Mouse (Mus musculus): ENCODE results near the gene Ctdsp2. TPM values are rescaled to one million over a fixed set of nuclear protein-coding genes. Genes with fewer than 3 reads are reported as not detected.

Gene Ctdsp2
- total RNA-seq, 2 experiments from 2014 or later = 90.6 to 98.7 TPM

DNA sequence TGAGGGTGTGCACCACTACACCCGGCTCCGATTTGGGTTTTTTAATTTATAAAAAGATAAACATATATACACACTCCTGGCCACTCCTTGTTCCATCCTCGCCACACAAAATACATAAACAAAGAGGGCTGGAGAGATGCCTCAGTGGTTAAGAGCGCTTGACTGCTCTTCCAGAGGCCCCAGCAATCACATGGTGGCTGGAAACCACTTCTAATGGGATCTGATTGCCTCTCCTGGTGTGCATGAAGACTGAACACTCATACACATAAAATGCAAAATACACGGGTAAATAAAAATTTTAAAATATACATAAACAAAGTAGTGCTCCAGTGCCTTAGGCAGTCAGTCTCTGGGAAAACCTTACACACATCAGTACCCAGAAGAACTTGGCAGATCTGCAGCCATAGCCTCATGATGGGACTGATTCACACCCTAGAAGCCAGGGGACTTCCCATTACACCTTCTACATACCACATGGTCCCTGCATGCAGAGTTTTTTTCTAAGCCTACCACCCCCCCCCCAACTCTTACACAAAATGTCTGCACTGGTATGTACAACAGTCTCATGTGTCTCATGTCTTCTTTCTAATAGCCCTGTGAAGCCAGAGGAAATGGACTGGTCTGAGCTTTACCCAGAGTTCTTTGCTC is 64.1 kb downstream of the Ctdsp2 start:
- DNase-seq = no peak

DNA sequence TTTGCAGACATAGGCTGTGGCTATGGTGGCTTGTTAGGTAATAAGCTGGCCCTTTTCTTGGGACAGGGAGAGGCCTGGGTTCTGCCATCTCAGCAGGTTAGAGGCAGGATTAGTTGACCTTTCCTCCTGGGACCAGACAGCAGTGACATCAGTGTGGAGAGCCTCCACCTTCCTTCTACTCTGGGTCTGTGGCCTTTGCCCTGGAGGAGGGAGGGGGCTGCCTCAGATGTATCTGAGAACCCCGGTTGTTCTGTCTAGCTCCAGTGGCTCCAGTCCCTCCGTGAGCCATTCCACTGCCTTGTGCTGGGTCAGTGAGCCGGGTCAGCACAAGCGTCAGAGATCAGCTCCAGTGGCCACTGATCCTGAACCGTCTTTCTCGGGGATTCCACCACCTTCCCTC is 64.7 kb downstream of the Ctdsp2 start:
- no peak for DNase-seq

DNA sequence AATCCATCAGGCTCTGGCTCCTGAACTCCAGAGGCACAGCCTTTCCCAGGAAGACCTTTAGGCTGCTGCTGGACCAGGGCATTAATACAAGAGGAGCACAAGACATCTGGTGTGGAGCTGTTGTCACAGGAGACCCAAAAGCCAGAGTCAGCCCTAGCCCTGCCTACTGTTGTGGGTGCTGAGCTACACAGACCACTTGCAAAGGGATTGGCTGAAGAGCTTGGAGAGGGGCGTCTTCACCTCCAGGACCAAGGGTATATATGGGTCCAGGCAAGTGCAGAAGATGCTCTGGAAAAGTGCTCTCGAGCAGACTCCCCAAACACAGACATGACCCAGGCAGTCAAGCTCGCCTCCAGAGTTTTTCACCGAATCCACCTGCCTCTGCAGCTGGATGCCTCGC is 69.4 kb downstream of the Ctdsp2 start, which contains the start of gene Cyp27b1:
TSS of gene Cyp27b1 (plus strand) at position 297 of the 400 bp plus-strand sequence.
- DNase-seq = no peak

DNA sequence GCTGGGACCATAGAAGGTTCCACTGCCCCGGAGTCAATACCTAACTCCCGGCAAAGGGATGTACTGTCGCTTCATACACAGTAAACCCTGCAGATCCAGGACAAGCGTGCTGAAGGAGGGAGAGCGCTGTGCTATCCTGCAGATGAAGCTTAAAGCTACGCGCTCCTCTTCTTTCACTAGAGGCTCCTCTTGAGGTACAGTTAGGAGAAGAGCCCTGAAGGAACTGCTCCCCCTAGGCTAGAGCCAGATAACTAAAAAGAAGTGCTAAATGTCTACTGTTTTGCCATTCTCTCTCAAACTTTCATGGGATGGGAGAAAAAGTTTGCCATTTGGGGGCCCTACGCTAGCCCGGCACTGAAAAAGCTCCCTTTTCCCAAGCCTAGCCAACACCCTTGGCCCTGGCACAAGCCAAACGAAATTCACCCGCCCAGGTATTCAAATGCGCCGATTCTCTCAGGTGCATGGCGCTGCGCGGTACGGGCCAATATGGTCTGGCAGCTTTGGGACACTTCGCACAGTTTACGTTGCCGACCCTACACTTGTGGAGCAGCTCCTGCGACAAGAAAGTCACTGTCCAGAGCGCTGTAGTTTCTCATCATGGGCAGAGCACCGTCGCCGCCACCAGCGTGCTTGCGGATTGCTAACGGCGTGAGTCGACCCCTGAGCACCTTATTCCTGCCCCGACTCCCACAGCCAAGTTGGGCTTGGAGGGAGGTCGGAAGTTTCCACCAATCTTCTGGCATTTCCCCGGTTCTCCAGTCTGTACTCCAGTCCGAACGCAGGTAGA is 70.3 kb downstream of the Ctdsp2 start:
- no peak for DNase-seq

Small RNA genes within 50 kb of the gene (microRNA-seq; reads per million reads assigned to microRNA genes)
- gene Mir26a-2 (ENCODE audit: borderline replicate concordance in 2 of 2) (58.7 to 73.7 reads per million in 2 experiments), gene Mir546 (ENCODE audit: borderline replicate concordance in 2 of 2) (0 reads per million in 2 experiments)

Other genes with a start within 250 kb of the Ctdsp2 start
- 1 to 10 TPM; 2.5 to 2.6 TPM for gene Atp23, start 77.4 kb upstream of the Ctdsp2 start, total RNA-seq (2021)
- 1 to 10 TPM; 1.5 to 2.3 TPM for gene Avil, start 22.0 kb downstream of the Ctdsp2 start, total RNA-seq (2021)
- gene Tsfm, start 52.1 kb downstream of the Ctdsp2 start, total RNA-seq (2021) = 10 to 100 TPM; 20.9 TPM
- 1 to 10 TPM; 7.9 to 9.5 TPM for gene Mettl1, start 62.7 kb downstream of the Ctdsp2 start, total RNA-seq (2021)
- under 1 TPM; 0.15 to 0.24 TPM for gene Eef1akmt3, start 62.8 kb downstream of the Ctdsp2 start, total RNA-seq (2021)
- under 1 TPM; 0.10 to 0.19 TPM for gene Cyp27b1, start 69.5 kb downstream of the Ctdsp2 start, total RNA-seq (2021)
- under 1 TPM; 0.62 to 0.82 TPM for gene March9, start 81.5 kb downstream of the Ctdsp2 start, total RNA-seq (2021)
- 10 to 100 TPM; 43.3 to 46.9 TPM for gene Cdk4, start 84.8 kb downstream of the Ctdsp2 start, total RNA-seq (2021)
- gene Tspan31, start 91.5 kb downstream of the Ctdsp2 start, total RNA-seq (2021) = 10 to 100 TPM; 24.1 to 28.8 TPM
- gene Agap2, start 96.6 kb downstream of the Ctdsp2 start, total RNA-seq (2021) = 1 to 10 TPM; 2.0 to 2.4 TPM
- 10 to 100 TPM; 11.3 to 13.9 TPM for gene Os9, start 142.4 kb downstream of the Ctdsp2 start, total RNA-seq (2021)
- gene B4galnt1, start 186.5 kb downstream of the Ctdsp2 start, total RNA-seq (2021) = under 1 TPM; 0.78 to 1.00 TPM
- gene Slc26a10, start 201.9 kb downstream of the Ctdsp2 start, total RNA-seq (2021) = 1 to 10 TPM; 3.3 to 6.5 TPM
- 1 to 10 TPM; 8.7 to 9.3 TPM for gene Arhgef25, start 211.4 kb downstream of the Ctdsp2 start, total RNA-seq (2021)
- 10 to 100 TPM; 18.9 to 19.6 TPM for gene Dtx3, start 217.0 kb downstream of the Ctdsp2 start, total RNA-seq (2021)
- 1 to 10 TPM; 4.7 to 6.9 TPM for gene Pip4k2c, start 232.9 kb downstream of the Ctdsp2 start, total RNA-seq (2021)